Mouse (Mus musculus): ENCODE results near the gene Eif4b. TPM values are rescaled to one million over a fixed set of nuclear protein-coding genes. Genes with fewer than 3 reads are reported as not detected.
A peak's percentile ranks its signal among the peaks of the same experiment; 100 is the strongest.

Gene Eif4b
- polyA plus RNA-seq, 1 experiment from 2014 or later: 46.5 TPM

- Histone ChIP-seq H3K9ac (ENCODE audit: low read length) (0 out of 2 replicates have a peak overlapping the region, but pooled peaks have one; percentile 23), H3K4me2 (replicated peaks; ENCODE audit: low read depth) (peak overlapping the region; percentile 51), H3K27me3 (ENCODE audit: control insufficient read depth, insufficient read depth, low read length) (no peaks in the 10 kb centered on the region), H3K36me3 (ENCODE audit: control insufficient read depth, insufficient read depth, low read length) (no peaks in the 10 kb centered on the region), H3K4me1 (replicated peaks; ENCODE audit: control insufficient read depth, insufficient read depth) (0 out of 2 replicates have a peak, but pooled peaks cover 2% of the 10 kb centered on the region), H3K27ac (replicated peaks) (peak overlapping the region; percentile 69), H3K9me3 (ENCODE audit: control insufficient read depth, low read length) (no peaks in the 10 kb centered on the region), H3K4me3 (ENCODE audit: low read depth, low read length) (peak overlapping the region; percentile 94)
- TF ChIP-seq EP300 (optimal IDR thresholded peaks at IDR 0.05): no peak
- 14% methylated on average over 6 of the region's 6 CpGs for WGBS
- ATAC-seq (ENCODE audit: low FRiP score, low TSS enrichment): peak; percentile 5; the same call in 1 of the 2 replicates
- no peak for DNase-seq (ENCODE audit: low spot score)
Observed at GRCm38 (mm10) chr15:102072963-102073558, 512 bp upstream of the Eif4b start.

DNA sequence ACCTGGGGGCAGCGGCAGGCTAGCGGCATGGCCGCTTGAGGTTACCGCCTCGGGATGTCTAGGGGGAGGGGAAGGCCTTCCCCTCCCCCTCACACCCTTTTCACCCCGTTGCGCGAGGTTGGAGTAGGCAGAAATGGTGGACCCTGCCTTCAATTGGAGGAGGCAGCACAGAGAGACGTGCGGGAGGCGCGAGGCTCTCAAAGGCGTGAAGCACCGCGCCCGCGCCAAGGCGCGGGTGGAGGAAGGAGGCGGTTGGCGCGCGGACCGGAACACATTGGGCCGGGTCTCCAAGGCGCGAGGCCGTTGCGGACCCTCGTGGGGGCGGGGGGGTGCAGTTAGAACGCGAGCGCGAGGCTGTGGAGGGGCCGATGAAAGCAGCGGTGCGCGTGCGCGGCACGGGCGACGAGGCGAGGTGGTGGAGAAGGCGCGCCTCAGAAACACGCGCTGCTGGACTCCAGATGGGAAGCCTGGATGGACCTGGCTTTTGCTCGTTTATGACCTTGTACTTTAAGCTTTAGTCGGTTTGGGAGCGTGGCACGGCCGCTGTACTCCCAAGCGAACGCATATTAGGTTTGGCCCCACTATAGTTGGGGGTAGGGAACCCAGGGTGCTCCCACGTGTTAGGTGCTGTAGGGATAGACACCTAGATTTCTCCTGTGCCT, 628 bp downstream of the Eif4b start:
- DNase-seq (ENCODE audit: low spot score) (peak; percentile 69), ATAC-seq (ENCODE audit: low FRiP score, low TSS enrichment) (peak; percentile 43)
- Histone ChIP-seq H3K9me3 (ENCODE audit: control insufficient read depth, low read length) (no peaks in the 10 kb centered on the region), H3K36me3 (ENCODE audit: control insufficient read depth, insufficient read depth, low read length) (no peaks in the 10 kb centered on the region), H3K4me1 (replicated peaks; ENCODE audit: control insufficient read depth, insufficient read depth) (0 out of 2 replicates have a peak, but pooled peaks cover 2% of the 10 kb centered on the region), H3K9ac (ENCODE audit: low read length) (peak overlapping the region; percentile 94), H3K4me2 (replicated peaks; ENCODE audit: low read depth) (peak overlapping the region; percentile 67), H3K27ac (replicated peaks) (peak overlapping the region; percentile 96), H3K27me3 (ENCODE audit: control insufficient read depth, insufficient read depth, low read length) (no peaks in the 10 kb centered on the region), H3K4me3 (ENCODE audit: low read depth, low read length) (peak overlapping the region; percentile 94)
- under 1% methylated on average over 55 of the region's 57 CpGs for WGBS
- TF ChIP-seq CTCF (IDR thresholded peaks at IDR 0.05; ENCODE audit: low read depth) (no peak), EP300 (optimal IDR thresholded peaks at IDR 0.05) (peak; percentile 81)

- no peaks in the 10 kb centered on the region for H3K36me3 ChIP-seq (ENCODE audit: control insufficient read depth, insufficient read depth, low read length)
- H3K4me1 ChIP-seq (replicated peaks; ENCODE audit: control insufficient read depth, insufficient read depth): 0 out of 2 replicates have a peak, but pooled peaks cover 2% of the 10 kb centered on the region
- H3K4me3 ChIP-seq (ENCODE audit: low read depth, low read length): peak overlapping the region; percentile 94
- H3K27me3 ChIP-seq (ENCODE audit: control insufficient read depth, insufficient read depth, low read length): no peaks in the 10 kb centered on the region
- H3K4me2 ChIP-seq (replicated peaks; ENCODE audit: low read depth): peak overlapping the region; percentile 67
- no peak overlapping the region for H3K27ac ChIP-seq (replicated peaks)
- TF ChIP-seq EP300 (optimal IDR thresholded peaks at IDR 0.05) (no peak), CTCF (IDR thresholded peaks at IDR 0.05; ENCODE audit: low read depth) (no peak)
- no peak for DNase-seq (ENCODE audit: low spot score)
- peak overlapping the region; percentile 41 for H3K9ac ChIP-seq (ENCODE audit: low read length)
- H3K9me3 ChIP-seq (ENCODE audit: control insufficient read depth, low read length): no peaks in the 10 kb centered on the region
- no peak for ATAC-seq (ENCODE audit: low FRiP score, low TSS enrichment)
- 4% methylated on average over 11 of the region's 11 CpGs for WGBS
Observed at GRCm38 (mm10) chr15:102074876-102075585, 1.5 kb downstream of the Eif4b start.

- 75% methylated on average over 2 of the region's 2 CpGs for WGBS
Observed at GRCm38 (mm10) chr15:102077111-102077677, 3.6 kb downstream of the Eif4b start.

DNA sequence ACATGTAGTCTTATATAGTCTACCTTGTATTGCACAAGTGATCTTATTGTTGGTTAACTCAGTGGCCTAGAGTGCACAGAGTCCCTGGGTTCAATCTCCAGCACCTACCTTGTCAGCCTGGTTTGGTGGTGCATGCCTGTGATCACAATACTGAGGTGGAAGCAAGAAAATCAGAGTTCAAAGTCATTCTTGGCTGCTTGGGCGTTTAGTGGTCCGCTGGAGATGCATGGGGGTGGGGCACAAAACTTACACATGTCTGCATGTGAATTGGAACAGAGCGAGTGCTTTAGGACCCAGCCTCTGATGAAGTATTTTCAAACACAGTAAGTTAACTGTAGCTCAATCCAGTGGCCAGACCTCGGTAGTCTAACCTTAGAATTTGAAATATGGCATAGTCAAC, 5.6 kb downstream of the Eif4b start:
- ATAC-seq (ENCODE audit: low FRiP score, low TSS enrichment) (no peak), DNase-seq (ENCODE audit: low spot score) (no peak)
- Histone ChIP-seq H3K4me1 (replicated peaks; ENCODE audit: control insufficient read depth, insufficient read depth) (0 out of 2 replicates have a peak, but pooled peaks cover 2% of the 10 kb centered on the region), H3K27me3 (ENCODE audit: control insufficient read depth, insufficient read depth, low read length) (no peaks in the 10 kb centered on the region), H3K4me2 (replicated peaks; ENCODE audit: low read depth) (no peak overlapping the region), H3K27ac (replicated peaks) (no peak overlapping the region), H3K4me3 (ENCODE audit: low read depth, low read length) (no peak overlapping the region), H3K9ac (ENCODE audit: low read length) (no peak overlapping the region), H3K36me3 (ENCODE audit: control insufficient read depth, insufficient read depth, low read length) (peaks cover 2% of the 10 kb centered on the region; the same call in 1 of the 2 replicates), H3K9me3 (ENCODE audit: control insufficient read depth, low read length) (no peaks in the 10 kb centered on the region)
- TF ChIP-seq CTCF (IDR thresholded peaks at IDR 0.05; ENCODE audit: low read depth) (no peak), EP300 (optimal IDR thresholded peaks at IDR 0.05) (no peak)
- 63% methylated on average over 4 of the region's 4 CpGs for WGBS

More at GRCm38 (mm10) chr15:102077111-102077677, 3.6 kb downstream of the Eif4b start:
- Histone ChIP-seq H3K36me3 (ENCODE audit: control insufficient read depth, insufficient read depth, low read length) (no peaks in the 10 kb centered on the region), H3K4me3 (ENCODE audit: low read depth, low read length) (no peak overlapping the region), H3K4me2 (replicated peaks; ENCODE audit: low read depth) (no peak overlapping the region), H3K4me1 (replicated peaks; ENCODE audit: control insufficient read depth, insufficient read depth) (0 out of 2 replicates have a peak, but pooled peaks cover 2% of the 10 kb centered on the region), H3K9ac (ENCODE audit: low read length) (no peak overlapping the region), H3K27me3 (ENCODE audit: control insufficient read depth, insufficient read depth, low read length) (no peaks in the 10 kb centered on the region), H3K27ac (replicated peaks) (no peak overlapping the region), H3K9me3 (ENCODE audit: control insufficient read depth, low read length) (no peaks in the 10 kb centered on the region)
- no peak for DNase-seq (ENCODE audit: low spot score)
- no peak for TF ChIP-seq CTCF (IDR thresholded peaks at IDR 0.05; ENCODE audit: low read depth)
- TF ChIP-seq EP300 (optimal IDR thresholded peaks at IDR 0.05): no peak
- ATAC-seq (ENCODE audit: low FRiP score, low TSS enrichment): no peak
